Mouse (Mus musculus) lung, postnatal 0 days (tissue): ENCODE results near the gene 4930447F04Rik. TPM values are rescaled to one million over a fixed set of nuclear protein-coding genes. Genes with fewer than 3 reads are reported as not detected.

ENCODE experiments used
- ATAC-seq: fragments of 200-750 bp; cut with Nextera tagmentation; 2 replicates; pipeline ENCODE4 v1.8.0; 2017; ENCODE audit warnings: moderate library complexity
- DNase-seq: peaks from one replicate; pipeline ENCODE4 v3.0.0-alpha.2; 2016; ENCODE audit warnings: low spot score
- H3K27ac ChIP-seq: fragments of 300-500 bp; sonication (generic); 2 replicates; pipeline ENCODE4 v1.5.1; 2014; ENCODE audit warnings: antibody characterized with exemption, mild to moderate bottlenecking, low read length, mixed read lengths
- H3K27me3 ChIP-seq: fragments of 300-500 bp; sonication (generic); replicated peaks from 2 replicates; pipeline ENCODE4 v1.6.1; 2014; ENCODE audit warnings: low read length, mixed read lengths; ENCODE audit not compliant: insufficient read depth
- H3K36me3 ChIP-seq: fragments of 300-500 bp; sonication (generic); 2 replicates; pipeline ENCODE4 v1.6.1; 2014; ENCODE audit warnings: low read length, mixed read lengths; ENCODE audit not compliant: insufficient read depth
- H3K4me1 ChIP-seq: fragments of 300-500 bp; sonication (generic); 2 replicates; pipeline ENCODE4 v1.6.1; 2014; ENCODE audit warnings: antibody characterized with exemption, low read depth, low read length, mixed read lengths; ENCODE audit not compliant: insufficient read depth
- H3K4me2 ChIP-seq: fragments of 300-500 bp; sonication (generic); replicated peaks from 2 replicates; pipeline ENCODE4 v1.6.1; 2014; ENCODE audit warnings: low read depth, mild to moderate bottlenecking, low read length, moderate library complexity, mixed read lengths
- H3K4me3 ChIP-seq: fragments of 300-500 bp; sonication (generic); 2 replicates; pipeline ENCODE4 v1.5.1; 2014; ENCODE audit warnings: low read depth, low read length
- H3K9ac ChIP-seq: fragments of 300-500 bp; sonication (generic); replicated peaks from 2 replicates; pipeline ENCODE4 v1.6.1; 2014; ENCODE audit warnings: low read depth, mild to moderate bottlenecking
- H3K9me3 ChIP-seq: fragments of 300-500 bp; sonication (generic); 2 replicates; pipeline ENCODE4 v1.6.1; 2016; ENCODE audit warnings: low read length, mixed read lengths
- CTCF ChIP-seq: IDR thresholded peaks from 2 replicates; pipeline ENCODE4 v1.5.1; 2016; ENCODE audit warnings: antibody characterized with exemption, mild to moderate bottlenecking
- EP300 ChIP-seq: IDR thresholded peaks from 2 replicates; pipeline ENCODE4 v1.6.1; 2016; ENCODE audit warnings: antibody characterized with exemption, mild to moderate bottlenecking, control low read depth
- WGBS: fragments of 180-500 bp; shearing (Covaris S2); extraction: QIAGEN DNeasy Blood & Tissue Kit; methylation state at CpG from one replicate; pipeline ENCODE4 v1.1.7; 2014; 5-methylcytosine and 5-hydroxymethylcytosine counted together
- polyA plus RNA-seq: library from polyadenylated mRNA; unstranded; fragments of >200 nt; fragmentation: Nextera tagmentation; extraction: Ambion mirVana; gene quantifications from 2 replicates; pipeline ENCODE4 v1.2.1, GENCODE M21; 2015

4930447F04Rik gene
- polyA plus RNA-seq, result not detected in 2 replicates

GRCm38 (mm10) chrX:66304124-66304523 lies at the start of gene 4930447F04Rik:
4930447F04Rik (minus strand) TSS chrX:66304224.
- 72% methylated on average over 1 of the region's 1 CpGs for WGBS
- no peak for DNase-seq
- Histone ChIP-seq H3K27ac (no peak within 1 kb of the TSS), H3K9ac (no peak within 1 kb of the TSS), H3K4me2 (no peak within 1 kb of the TSS), H3K9me3 (no peaks in the 10 kb centered on the region), H3K36me3 (no peaks in the 10 kb centered on the region), H3K27me3 (no peaks in the 10 kb centered on the region), H3K4me1 (no peaks in the 10 kb centered on the region), H3K4me3 (no peak within 1 kb of the TSS)
- no peak for ATAC-seq
- TF ChIP-seq EP300 (no peak), CTCF (no peak)
